Mouse (Mus musculus) central nervous system, embryonic 11.5 days (tissue): ENCODE results near the gene Sox18. TPM values are rescaled to one million over a fixed set of nuclear protein-coding genes. Genes with fewer than 3 reads are reported as not detected.

ENCODE experiments used
- polyA plus RNA-seq: library from polyadenylated mRNA; depleted of rRNA; stranded (reverse); fragments of >200 nt; gene quantifications from 2 replicates; pipeline ENCODE4 v1.2.3, GENCODE M21; 2012; rRNA removed

Sox18 gene
- 12.0 and 20.4 TPM in 2 replicates for polyA plus RNA-seq

GRCm38 (mm10) chr2:181671326-181671725 lies at the start of gene Sox18:
Sox18 (minus strand) TSS chr2:181671640.

GRCm38 (mm10) chr2:181714903-181715326 lies 43.5 kb upstream of the Sox18 start, which contains the start of gene Oprl1:
Oprl1 (plus strand) TSS chr2:181715016.

DNA sequence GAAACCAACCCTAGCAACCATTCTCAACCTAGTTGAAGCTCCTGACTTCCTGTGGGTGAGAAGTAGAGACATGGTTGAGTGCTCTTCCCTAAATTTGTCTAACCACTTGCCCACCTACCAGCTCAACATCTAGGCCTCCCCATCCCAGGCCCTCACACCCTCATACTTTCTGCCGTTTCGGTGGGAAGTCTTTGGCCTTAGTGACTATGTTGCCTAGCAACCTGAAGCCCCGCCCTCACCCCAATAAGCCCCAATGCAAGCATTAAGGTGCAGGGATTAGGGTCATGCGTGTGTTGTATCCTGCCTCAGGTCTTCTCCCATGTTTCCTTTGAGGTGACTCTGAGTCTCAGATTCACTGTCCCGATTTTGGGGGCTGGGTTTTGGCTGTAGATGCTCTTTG lies 26.8 kb upstream of the Sox18 start, which contains the start of gene Lkaaear1:
Gene Lkaaear1, minus strand, starts transcription at position 202 of the 400 bp plus-strand sequence.

GRCm38 (mm10) chr2:181693339-181694280 lies 22.2 kb upstream of the Sox18 start, which contains the start of gene Rgs19:
Rgs19 (minus strand) TSS chr2:181693977.

GRCm38 (mm10) chr2:181679951-181680715 lies 8.7 kb upstream of the Sox18 start, which contains the start of gene Tcea2:
Tcea2 (plus strand) TSS chr2:181680310.

DNA sequence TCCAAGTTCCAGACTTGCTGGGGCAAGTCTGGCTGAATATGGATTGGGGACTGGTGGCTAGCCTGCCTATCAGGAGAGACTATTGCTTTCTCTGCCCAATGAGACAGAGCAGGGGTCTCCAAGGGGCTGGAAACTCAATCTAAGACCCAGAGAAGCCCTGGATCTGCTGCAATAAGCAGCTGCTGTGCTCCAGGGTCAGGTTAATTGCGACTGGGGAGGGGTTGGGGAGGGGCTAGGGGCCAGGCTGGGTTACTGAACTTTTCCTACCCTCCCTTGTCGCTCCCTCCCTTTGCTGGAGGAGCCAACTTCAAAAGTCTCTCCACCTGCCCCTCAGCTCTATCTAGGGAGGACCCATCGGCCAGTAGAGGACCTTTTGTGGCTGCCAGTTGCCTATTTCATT lies 14.7 kb downstream of the Sox18 start, which contains the start of gene Gm29797:
Gene Gm29797, plus strand, starts transcription at position 301 of the 400 bp plus-strand sequence.

Other genes starting within 250 kb of the Sox18 start
- 11.8 and 16.4 TPM in 2 replicates for gene Zbtb46, start 212.2 kb downstream of the Sox18 start, polyA plus RNA-seq
- gene Abhd16b, start 178.4 kb downstream of the Sox18 start, polyA plus RNA-seq: not detected in 2 replicates
- 137 and 215 TPM in 2 replicates for gene Tpd52l2, start 174.5 kb downstream of the Sox18 start, polyA plus RNA-seq
- gene Dnajc5, start 151.2 kb downstream of the Sox18 start, polyA plus RNA-seq: 72.3 and 86.8 TPM in 2 replicates
- gene Uckl1, start 86.7 kb downstream of the Sox18 start, polyA plus RNA-seq: 59.6 and 92.4 TPM in 2 replicates
- gene Prpf6, start 79.8 kb downstream of the Sox18 start, polyA plus RNA-seq: 50.4 and 77.7 TPM in 2 replicates
- 86.1 and 97.7 TPM in 2 replicates for gene Zfp512b, start 78.8 kb downstream of the Sox18 start, polyA plus RNA-seq
- gene Samd10, start 72.4 kb downstream of the Sox18 start, polyA plus RNA-seq: 27.2 and 38.4 TPM in 2 replicates
- gene Gm29797, start 14.6 kb downstream of the Sox18 start, polyA plus RNA-seq: 0.22 and 0.30 TPM in 2 replicates
- gene Tcea2, start 8.7 kb upstream of the Sox18 start, polyA plus RNA-seq: 43.7 and 63.4 TPM in 2 replicates
- gene Rgs19, start 22.3 kb upstream of the Sox18 start, polyA plus RNA-seq: 42.2 and 74.8 TPM in 2 replicates
- not detected in 2 replicates for gene Lkaaear1, start 26.8 kb upstream of the Sox18 start, polyA plus RNA-seq
- 16.4 and 19.8 TPM in 2 replicates for gene Oprl1, start 43.4 kb upstream of the Sox18 start, polyA plus RNA-seq
- gene Myt1, start 91.7 kb upstream of the Sox18 start, polyA plus RNA-seq: 46.8 and 70.9 TPM in 2 replicates
- gene Pcmtd2, start 166.2 kb upstream of the Sox18 start, polyA plus RNA-seq: 47.2 and 69.5 TPM in 2 replicates
- gene Polr3k, start 192.7 kb upstream of the Sox18 start, polyA plus RNA-seq: 35.9 and 52.4 TPM in 2 replicates